ENCODE assay signal across 32 mouse cellular contexts in genomic region chr5:136035285-136035684, GRCm38 (mm10). TPM values are rescaled to one million over a fixed set of nuclear protein-coding genes. Genes with fewer than 3 reads are reported as not detected.
DNase-seq lines count a peak whose midpoint lies in the region; ATAC-seq and TF ChIP-seq lines count a peak whose summit lies in the region.
"Had no signal": no experiment of that assay in that cellular context is flagged by ENCODE, and none has a peak within 500 bp of the region (broad histone marks: within the 10 kb centered on the region; RNA-seq: fewer than 3 reads in every experiment).

No protein-coding gene starts in this region.

- DNase-seq in heart, adult 8-10 months (ENCODE audit: low spot score) = no peak
- no peak for DNase-seq in urinary bladder, adult 2 months (ENCODE audit: low spot score)
- DNase-seq in thymus, adult 18-20 months = no peak
- DNase-seq: adrenal gland, adult 8-10 months; adrenal gland, postnatal 25 days; cerebellum, adult 11 months; cerebellum, adult 2 months; cerebellum, adult 9-11 months; cerebellum, postnatal 25 days; forebrain, postnatal 0 days; gastrocnemius, postnatal 10 days; heart, adult 18-20 months; heart, postnatal 14 days; heart, postnatal 4 days had no signal

- peaks cover 3% of the 10 kb centered on the region; the same call in 1 of the 2 replicates for H3K4me1 ChIP-seq in bone marrow, adult 2 months (ENCODE audit: control insufficient read depth, insufficient read depth, low read length)
- H3K4me1 ChIP-seq: embryonic facial prominence, embryonic 12.5 days; embryonic facial prominence, embryonic 15.5 days had no signal

- no peak for TF ChIP-seq CTCF in bone marrow, adult 2 months (IDR thresholded peaks at IDR 0.05; ENCODE audit: control insufficient read depth, insufficient read depth, low read length)

- no peak overlapping the region for H3K4me3 ChIP-seq in bone marrow, adult 2 months (replicated peaks; ENCODE audit: control insufficient read depth, low read depth, low read length)
- H3K4me3 ChIP-seq: embryonic facial prominence, embryonic 12.5 days; embryonic facial prominence, embryonic 15.5 days; heart, embryonic 10.5 days; heart, embryonic 13.5 days had no signal

- TF ChIP-seq POLR2A in bone marrow, adult 2 months (IDR thresholded peaks at IDR 0.05; ENCODE audit: borderline replicate concordance, control insufficient read depth, low read depth, low read length) = no peak

- ATAC-seq in granulocyte monocyte progenitor cell, adult 5-6 weeks (replicated peaks; ENCODE audit: poor library complexity, severe bottlenecking) = peak; percentile 55
- ATAC-seq in megakaryocyte progenitor cell, adult 5-6 weeks (replicated peaks; ENCODE audit: poor library complexity) = 0 out of 2 replicates have a peak, but pooled peaks have one; percentile 14
- ATAC-seq: activated CD4-positive, CD25-positive, alpha-beta regulatory T cell, adult 4 months; forebrain, embryonic 14.5 days; forebrain, postnatal 0 days; hindbrain, postnatal 0 days; inflammation-experienced regulatory T-cells, adult 6 months had no signal

- 0 out of 2 replicates have a peak overlapping the region, but pooled peaks have one; percentile 14 for H3K27ac ChIP-seq in bone marrow, adult 2 months (ENCODE audit: control insufficient read depth, insufficient read depth, low read depth, low read length, poor library complexity)
- H3K27ac ChIP-seq: embryonic facial prominence, embryonic 12.5 days; embryonic facial prominence, embryonic 15.5 days; heart, embryonic 10.5 days; heart, embryonic 13.5 days; hindbrain, embryonic 14.5 days; hindbrain, postnatal 0 days had no signal

- WGBS in bone marrow, adult 2 months = 35% methylated on average over 1 of the region's 1 CpGs

RNA-seq across cellular contexts. Expression of gene Upk3b, which starts 3.0 kb away (rescaled TPM):
- polyA plus RNA-seq in bone marrow, adult 2 months (2011; ENCODE audit: insufficient read depth, insufficient read length, low replicate concordance, missing spikeins) = not detected in 2 replicates
- total RNA-seq in granulocyte monocyte progenitor cell, adult 5-6 weeks (2014; fragmentation: Nextera tagmentation) = not detected in 2 replicates
- 0.04 TPM in 1 of 2 replicates, not detected in the other for total RNA-seq in granulocyte monocyte progenitor cell, adult 5-6 weeks (2017)
- not detected in 2 replicates for total RNA-seq in megakaryocyte progenitor cell, adult 5-6 weeks (2015)
- total RNA-seq in megakaryocyte progenitor cell, adult 5-6 weeks (2017) = not detected in 2 replicates
- 10 to 100 TPM; 13.3 to 26.7 (median 18.2) TPM for total RNA-seq in heart, adult 8-10 months (2022)
- polyA plus RNA-seq in urinary bladder, adult 2 months (2012; rRNA removed) = 113 and 152 TPM in 2 replicates
- total RNA-seq: common myeloid progenitor, adult 5-6 weeks; hindbrain, postnatal 0 days had no signal
- polyA plus RNA-seq: activated CD4-positive, CD25-positive, alpha-beta regulatory T cell, adult 4 months; cerebellum, adult 2 months; forebrain, embryonic 11.5 days; forebrain, embryonic 14.5 days; forebrain, postnatal 0 days; frontal cortex, adult 2 months; hindbrain, embryonic 14.5 days; hindbrain, postnatal 0 days had no signal

RNA-seq across cellular contexts. Expression of gene Upk3bl, which starts 19.0 kb away (rescaled TPM):
- not detected in 2 replicates for polyA plus RNA-seq in bone marrow, adult 2 months (2011; ENCODE audit: insufficient read depth, insufficient read length, low replicate concordance, missing spikeins)
- total RNA-seq in granulocyte monocyte progenitor cell, adult 5-6 weeks (2014; fragmentation: Nextera tagmentation) = 5.6 TPM in 1 of 2 replicates, not detected in the other
- total RNA-seq in granulocyte monocyte progenitor cell, adult 5-6 weeks (2017) = 1.7 TPM in 1 of 2 replicates, not detected in the other
- 0.59 and 1.4 TPM in 2 replicates for total RNA-seq in megakaryocyte progenitor cell, adult 5-6 weeks (2015)
- 0.17 and 1.0 TPM in 2 replicates for total RNA-seq in megakaryocyte progenitor cell, adult 5-6 weeks (2017)
- total RNA-seq in heart, adult 8-10 months (2022) = not detected
- 4.5 and 6.1 TPM in 2 replicates for polyA plus RNA-seq in urinary bladder, adult 2 months (2012; rRNA removed)
- total RNA-seq: adrenal gland, postnatal 25 days; common myeloid progenitor, adult 5-6 weeks; forebrain, postnatal 0 days; gastrocnemius, postnatal 10 days; heart, adult 18-20 months; heart, postnatal 14 days; heart, postnatal 4 days; hindbrain, postnatal 0 days had no signal
- polyA plus RNA-seq: activated CD4-positive, CD25-positive, alpha-beta regulatory T cell, adult 4 months; forebrain, embryonic 14.5 days; forebrain, postnatal 0 days; hindbrain, embryonic 14.5 days; inflammation-experienced regulatory T-cells, adult 6 months had no signal

RNA-seq across cellular contexts. Expression of gene Dtx2, which starts 40.7 kb away (rescaled TPM):
- 6.9 and 9.3 TPM in 2 replicates for polyA plus RNA-seq in bone marrow, adult 2 months (2011; ENCODE audit: insufficient read depth, insufficient read length, low replicate concordance, missing spikeins)
- total RNA-seq in granulocyte monocyte progenitor cell, adult 5-6 weeks (2014; fragmentation: Nextera tagmentation) = 17.1 and 20.2 TPM in 2 replicates
- total RNA-seq in granulocyte monocyte progenitor cell, adult 5-6 weeks (2017) = 6.4 and 8.1 TPM in 2 replicates
- 12.9 and 13.7 TPM in 2 replicates for total RNA-seq in megakaryocyte progenitor cell, adult 5-6 weeks (2015)
- 4.7 and 5.5 TPM in 2 replicates for total RNA-seq in megakaryocyte progenitor cell, adult 5-6 weeks (2017)
- total RNA-seq in heart, adult 8-10 months (2022) = 1 to 10 TPM; 6.0 to 7.3 (median 6.8) TPM
- polyA plus RNA-seq in urinary bladder, adult 2 months (2012; rRNA removed) = 16.8 and 17.3 TPM in 2 replicates

RNA-seq across cellular contexts. Expression of gene Rasa4, which starts 48.4 kb away (rescaled TPM):
- 16.7 and 31.3 TPM in 2 replicates for polyA plus RNA-seq in bone marrow, adult 2 months (2011; ENCODE audit: insufficient read depth, insufficient read length, low replicate concordance, missing spikeins)
- 43.2 and 82.3 TPM in 2 replicates for total RNA-seq in granulocyte monocyte progenitor cell, adult 5-6 weeks (2014; fragmentation: Nextera tagmentation)
- total RNA-seq in granulocyte monocyte progenitor cell, adult 5-6 weeks (2017) = 24.8 and 25.0 TPM in 2 replicates
- 31.4 and 43.2 TPM in 2 replicates for total RNA-seq in megakaryocyte progenitor cell, adult 5-6 weeks (2015)
- total RNA-seq in megakaryocyte progenitor cell, adult 5-6 weeks (2017) = 21.5 and 31.9 TPM in 2 replicates
- total RNA-seq in heart, adult 8-10 months (2022) = 1 to 10 TPM; 6.6 to 7.6 (median 6.9) TPM
- polyA plus RNA-seq in urinary bladder, adult 2 months (2012; rRNA removed) = 10.6 and 16.6 TPM in 2 replicates

RNA-seq across cellular contexts. Expression of gene Zp3, which starts 55.4 kb away (rescaled TPM):
- not detected in 2 replicates for polyA plus RNA-seq in bone marrow, adult 2 months (2011; ENCODE audit: insufficient read depth, insufficient read length, low replicate concordance, missing spikeins)
- not detected in 2 replicates for total RNA-seq in granulocyte monocyte progenitor cell, adult 5-6 weeks (2014; fragmentation: Nextera tagmentation)
- total RNA-seq in granulocyte monocyte progenitor cell, adult 5-6 weeks (2017) = not detected in 2 replicates
- total RNA-seq in megakaryocyte progenitor cell, adult 5-6 weeks (2015) = 0.10 TPM in 1 of 2 replicates, not detected in the other
- total RNA-seq in megakaryocyte progenitor cell, adult 5-6 weeks (2017) = not detected in 2 replicates
- not detected for total RNA-seq in heart, adult 8-10 months (2022)
- polyA plus RNA-seq in urinary bladder, adult 2 months (2012; rRNA removed) = not detected in 2 replicates
- total RNA-seq: adrenal gland, adult 8-10 months; adrenal gland, postnatal 25 days; common myeloid progenitor, adult 5-6 weeks; gastrocnemius, postnatal 10 days; gastrocnemius, postnatal 4 days; heart, adult 18-20 months; heart, postnatal 14 days; heart, postnatal 4 days had no signal
- polyA plus RNA-seq: activated CD4-positive, CD25-positive, alpha-beta regulatory T cell, adult 4 months; forebrain, embryonic 11.5 days; heart, embryonic 10.5 days; heart, embryonic 16.5 days; hindbrain, embryonic 11.5 days; hindbrain, embryonic 14.5 days; inflammation-experienced regulatory T-cells, adult 6 months had no signal

Comparison
In these comparisons a context has a peak if more than half of its experiments do, and no peak if none do; other contexts are left out.
1. RNA of gene Upk3b, which starts 3.0 kb away (total RNA-seq): 13.3 to 26.7 TPM in heart, adult 8-10 months; 0.04 TPM in granulocyte monocyte progenitor cell, adult 5-6 weeks and not detected in megakaryocyte progenitor cell, adult 5-6 weeks; every median in the first group is over 10 times any median in the second.